Mouse (Mus musculus): ENCODE results near the gene Mogs.

- TF ChIP-seq CTCF (conservative IDR thresholded peaks at IDR 0.05 in 1 of 2, IDR thresholded peaks at IDR 0.05 in 1 of 2; ENCODE audit: low read depth in 2 of 2, low read length in 2 of 2) (no peak), POLR2A (IDR thresholded peaks at IDR 0.05; ENCODE audit: low read depth, low read length) (no peak), POLR2AphosphoS2 (IDR thresholded peaks at IDR 0.05; ENCODE audit: low read depth, low read length) (no peak), NRF1 (IDR thresholded peaks at IDR 0.05; ENCODE audit: low read depth, low read length) (no peak), ELF1 (IDR thresholded peaks at IDR 0.05; ENCODE audit: low read depth, low read length) (no peak), TCF12 (IDR thresholded peaks at IDR 0.05; ENCODE audit: low read depth, low read length) (no peak), EP300 (IDR thresholded peaks at IDR 0.05; ENCODE audit: low read length) (no peak), JUND (conservative IDR thresholded peaks at IDR 0.05; ENCODE audit: low read depth, low read length) (no peak), PAX5 (IDR thresholded peaks at IDR 0.05; ENCODE audit: low read length) (no peak), RCOR1 (conservative IDR thresholded peaks at IDR 0.05; ENCODE audit: low read depth, low read length) (no peak), MAZ (IDR thresholded peaks at IDR 0.05; ENCODE audit: low read depth, low read length) (no peak)
Observed at GRCm38 (mm10) chr6:83071220-83071619, 44.1 kb upstream of the Mogs start.

All from CH12.LX (cell line).